Mouse (Mus musculus): Measurements from ENCODE around the gene Cep95. TPM values are rescaled to one million over a fixed set of nuclear protein-coding genes. Genes with fewer than 3 reads are reported as not detected.
A peak's percentile ranks its signal among the peaks of the same experiment; 100 is the strongest.

Cep95 gene
- total and polyA plus RNA-seq, 3 experiments, result 17.5 to 21.7 (median 19.3) TPM

GRCm38 (mm10) chr11:106842002-106842401 is 53.0 kb downstream of the Cep95 start:
- Histone ChIP-seq H3K27me3 (replicated peaks) (no peaks in the 10 kb centered on the region), H3K4me3 (replicated peaks in 1 of 3; ENCODE audit: low read depth in 2 of 3, low read length in 2 of 3, poor library complexity in 1 of 3) (no peak overlapping the region), H3K27ac (ENCODE audit: insufficient read depth, low read depth) (no peak overlapping the region), H3K9ac (ENCODE audit: insufficient read depth, low read depth) (no peak overlapping the region), H3K36me3 (replicated peaks in 1 of 2; ENCODE audit: control insufficient read depth in 1 of 2, insufficient read depth in 1 of 2, low read length in 1 of 2) (peaks cover 7 to 57% of the 10 kb centered on the region in 2 experiments), H3K79me2 (replicated peaks; ENCODE audit: control insufficient read depth, extremely low read depth, insufficient read depth, poor library complexity, severe bottlenecking) (no peaks in the 10 kb centered on the region; the same call in 1 of the 2 replicates), H3K4me1 (ENCODE audit: control insufficient read depth in 1 of 2, insufficient read depth in 2 of 2) (no peaks in the 10 kb centered on the region), H3K4me2 (ENCODE audit: insufficient read depth, low read depth, poor library complexity, severe bottlenecking) (no peak overlapping the region), H3K9me3 (replicated peaks; ENCODE audit: low read length) (no peaks in the 10 kb centered on the region)
- dilution Hi-C loops (cut with MboI; ENCODE audit: extremely low pct_ligation_motif_present, extremely low pct_unique_long_range_greater_than_20kb, low sequenced_read_pairs), result no loop called here
- in situ Hi-C loops (cut with MboI; ENCODE audit: low pct_ligation_motif_present, low pct_unique_long_range_greater_than_20kb, low sequenced_read_pairs), result loop anchor here (10.0 kb wide), 1 partner anchor 133 kb away; no protein-coding TSS in a partner anchor
- no peak for DNase-seq (ENCODE audit: extremely low read depth)
- TF ChIP-seq UBTF (IDR thresholded peaks at IDR 0.05; ENCODE audit: low read depth, low read length) (no peak), MAFK (IDR thresholded peaks at IDR 0.05; ENCODE audit: insufficient replicate concordance, low read length) (no peak), POLR2A (IDR thresholded peaks at IDR 0.05; ENCODE audit: low read depth, low read length) (no peak), IRF4 (IDR thresholded peaks at IDR 0.05; ENCODE audit: low read depth, low read length) (no peak), EP300 (IDR thresholded peaks at IDR 0.05; ENCODE audit: low read length) (no peak), MYC (IDR thresholded peaks at IDR 0.05; ENCODE audit: low read depth, low read length) (no peak), CTCF (conservative IDR thresholded peaks at IDR 0.05 in 1 of 2, IDR thresholded peaks at IDR 0.05 in 1 of 2; ENCODE audit: low read depth in 2 of 2, low read length in 2 of 2) (no peak), ZNF384 (IDR thresholded peaks at IDR 0.05; ENCODE audit: low read depth, low read length) (no peak), ZMIZ1 (IDR thresholded peaks at IDR 0.05; ENCODE audit: low read depth, low read length) (no peak), RCOR1 (conservative IDR thresholded peaks at IDR 0.05; ENCODE audit: low read depth, low read length) (no peak), ETS1 (conservative IDR thresholded peaks at IDR 0.05; ENCODE audit: low read depth, low read length) (no peak), RAD21 (IDR thresholded peaks at IDR 0.05; ENCODE audit: low read depth, low read length) (no peak), GABPA (IDR thresholded peaks at IDR 0.05; ENCODE audit: insufficient replicate concordance, low read depth, low read length) (no peak), ZKSCAN1 (IDR thresholded peaks at IDR 0.05; ENCODE audit: borderline replicate concordance, low read depth, low read length) (no peak), TCF12 (IDR thresholded peaks at IDR 0.05; ENCODE audit: low read depth, low read length) (no peak)

GRCm38 (mm10) chr11:106851438-106851837 is 62.4 kb downstream of the Cep95 start:
- H3K4me1 ChIP-seq (ENCODE audit: control insufficient read depth in 1 of 2, insufficient read depth in 2 of 2), result peaks cover 0 to 9% of the 10 kb centered on the region in 2 experiments; a peak in 1 of 4 replicates
- no peak overlapping the region for H3K27ac ChIP-seq (ENCODE audit: insufficient read depth, low read depth)
- peaks cover 17 to 51% of the 10 kb centered on the region in 2 experiments for H3K36me3 ChIP-seq (replicated peaks in 1 of 2; ENCODE audit: control insufficient read depth in 1 of 2, insufficient read depth in 1 of 2, low read length in 1 of 2)
- dilution Hi-C loops (cut with MboI; ENCODE audit: extremely low pct_ligation_motif_present, extremely low pct_unique_long_range_greater_than_20kb, low sequenced_read_pairs), result no loop called here
- in situ Hi-C loops (cut with MboI; ENCODE audit: low pct_ligation_motif_present, low pct_unique_long_range_greater_than_20kb, low sequenced_read_pairs), result no loop called here
- no peak overlapping the region for H3K4me2 ChIP-seq (ENCODE audit: insufficient read depth, low read depth, poor library complexity, severe bottlenecking)
- no peak overlapping the region for H3K4me3 ChIP-seq (replicated peaks in 1 of 3; ENCODE audit: low read depth in 2 of 3, low read length in 2 of 3, poor library complexity in 1 of 3)
- no peaks in the 10 kb centered on the region for H3K9me3 ChIP-seq (replicated peaks; ENCODE audit: low read length)
- no peak for TF ChIP-seq JUND (conservative IDR thresholded peaks at IDR 0.05; ENCODE audit: low read depth, low read length)
- no peak for TF ChIP-seq NELFE (IDR thresholded peaks at IDR 0.05; ENCODE audit: low read depth, low read length)
- TF ChIP-seq SMC3 (IDR thresholded peaks at IDR 0.05; ENCODE audit: low read depth, low read length), result peak; percentile 65
- 0 out of 2 replicates have a peak, but pooled peaks have one; percentile 35 for TF ChIP-seq MYC (IDR thresholded peaks at IDR 0.05; ENCODE audit: low read depth, low read length)
- peak; percentile 96 for TF ChIP-seq RAD21 (IDR thresholded peaks at IDR 0.05; ENCODE audit: low read depth, low read length)
- TF ChIP-seq ELF1 (IDR thresholded peaks at IDR 0.05; ENCODE audit: low read depth, low read length), result peak; percentile 35; the same call in 1 of the 2 replicates
- peak; percentile 42; the same call in 1 of the 2 replicates for TF ChIP-seq ZC3H11A (IDR thresholded peaks at IDR 0.05; ENCODE audit: low read depth, low read length)
- no peak for TF ChIP-seq CHD2 (IDR thresholded peaks at IDR 0.05; ENCODE audit: low read length)
- TF ChIP-seq CTCF (conservative IDR thresholded peaks at IDR 0.05 in 1 of 2, IDR thresholded peaks at IDR 0.05 in 1 of 2; ENCODE audit: low read depth in 2 of 2, low read length in 2 of 2), result peak; percentile 49 to 89; a peak in 3 of 4 replicates
- H3K27me3 ChIP-seq (replicated peaks), result no peaks in the 10 kb centered on the region
- peaks cover 3% of the 10 kb centered on the region; the same call in 1 of the 2 replicates for H3K79me2 ChIP-seq (replicated peaks; ENCODE audit: control insufficient read depth, extremely low read depth, insufficient read depth, poor library complexity, severe bottlenecking)
- H3K9ac ChIP-seq (ENCODE audit: insufficient read depth, low read depth), result no peak overlapping the region
- peak; percentile 33 for DNase-seq (ENCODE audit: extremely low read depth)

Other genes with a start within 250 kb of the Cep95 start
- 5.0 and 6.2 TPM in 2 replicates for gene Tex2, start 175.8 kb upstream of the Cep95 start, total RNA-seq (2012; rRNA removed)
- 3.9 and 4.5 TPM in 2 replicates for gene Tex2, start 175.8 kb upstream of the Cep95 start, total RNA-seq (2014; rRNA removed)
- 3.9 and 4.0 TPM in 2 replicates for gene Tex2, start 175.8 kb upstream of the Cep95 start, polyA plus RNA-seq (2012; ENCODE audit: insufficient read length, low read depth)
- gene Pecam1, start 38.6 kb upstream of the Cep95 start, total RNA-seq (2012; rRNA removed), result 19.2 and 22.3 TPM in 2 replicates
- 18.4 and 20.4 TPM in 2 replicates for gene Pecam1, start 38.6 kb upstream of the Cep95 start, total RNA-seq (2014; rRNA removed)
- gene Pecam1, start 38.6 kb upstream of the Cep95 start, polyA plus RNA-seq (2012; ENCODE audit: insufficient read length, low read depth), result 18.9 and 19.2 TPM in 2 replicates
- 22.0 and 28.1 TPM in 2 replicates for gene Milr1, start 38.0 kb upstream of the Cep95 start, total RNA-seq (2012; rRNA removed)
- 41.2 and 50.1 TPM in 2 replicates for gene Milr1, start 38.0 kb upstream of the Cep95 start, total RNA-seq (2014; rRNA removed)
- gene Milr1, start 38.0 kb upstream of the Cep95 start, polyA plus RNA-seq (2012; ENCODE audit: insufficient read length, low read depth), result 33.1 and 35.4 TPM in 2 replicates
- 12.5 and 13.3 TPM in 2 replicates for gene Polg2, start 9.7 kb upstream of the Cep95 start, total RNA-seq (2012; rRNA removed)
- 12.3 and 15.3 TPM in 2 replicates for gene Polg2, start 9.7 kb upstream of the Cep95 start, total RNA-seq (2014; rRNA removed)
- 11.5 and 12.1 TPM in 2 replicates for gene Polg2, start 9.7 kb upstream of the Cep95 start, polyA plus RNA-seq (2012; ENCODE audit: insufficient read length, low read depth)
- 269 and 351 TPM in 2 replicates for gene Ddx5, start 67 bp upstream of the Cep95 start, total RNA-seq (2012; rRNA removed)
- 505 and 574 TPM in 2 replicates for gene Ddx5, start 67 bp upstream of the Cep95 start, total RNA-seq (2014; rRNA removed)
- gene Ddx5, start 67 bp upstream of the Cep95 start, polyA plus RNA-seq (2012; ENCODE audit: insufficient read length, low read depth), result 1,169 and 1,328 TPM in 2 replicates
- 10.8 and 11.1 TPM in 2 replicates for gene Smurf2, start 131.5 kb downstream of the Cep95 start, total RNA-seq (2012; rRNA removed)
- 11.1 and 11.3 TPM in 2 replicates for gene Smurf2, start 131.5 kb downstream of the Cep95 start, total RNA-seq (2014; rRNA removed)
- 13.2 and 13.3 TPM in 2 replicates for gene Smurf2, start 131.5 kb downstream of the Cep95 start, polyA plus RNA-seq (2012; ENCODE audit: insufficient read length, low read depth)
- gene Kpna2, start 210.3 kb downstream of the Cep95 start, total RNA-seq (2012; rRNA removed), result 327 and 495 TPM in 2 replicates
- gene Kpna2, start 210.3 kb downstream of the Cep95 start, total RNA-seq (2014; rRNA removed), result 734 and 759 TPM in 2 replicates
- gene Kpna2, start 210.3 kb downstream of the Cep95 start, polyA plus RNA-seq (2012; ENCODE audit: insufficient read length, low read depth), result 536 and 582 TPM in 2 replicates
- gene 1810010H24Rik, start 236.4 kb downstream of the Cep95 start, total RNA-seq (2012; rRNA removed), result 0.29 and 1.1 TPM in 2 replicates
- 0.82 and 1.7 TPM in 2 replicates for gene 1810010H24Rik, start 236.4 kb downstream of the Cep95 start, total RNA-seq (2014; rRNA removed)
- 0.53 and 0.83 TPM in 2 replicates for gene 1810010H24Rik, start 236.4 kb downstream of the Cep95 start, polyA plus RNA-seq (2012; ENCODE audit: insufficient read length, low read depth)